Mouse (Mus musculus) olfactory bulb, adult 2 months (tissue): Measurements from ENCODE around the gene Ptgs1.

Source experiments
- CTCF ChIP-seq: fragments of 200-500 bp; IDR thresholded peaks from 2 replicates; pipeline ENCODE4 v1.5.1; 2012; ENCODE audit warnings: low read depth, mild to moderate bottlenecking, low read length, moderate library complexity; ENCODE audit not compliant: insufficient read depth
- POLR2A ChIP-seq: fragments of 200-500 bp; IDR thresholded peaks from 2 replicates; pipeline ENCODE4 v1.6.1; 2012; ENCODE audit warnings: mild to moderate bottlenecking, low read depth, low read length, moderate library complexity; ENCODE audit not compliant: insufficient read depth

GRCm38 (mm10) chr2:36276454-36276853, 46.2 kb downstream of the Ptgs1 start:
- TF ChIP-seq CTCF = no peak
- no peak for TF ChIP-seq POLR2A
